Mouse (Mus musculus) thymus, adult 2 months (tissue): ENCODE measurements around the gene Tmem164. TPM values are rescaled to one million over a fixed set of nuclear protein-coding genes. Genes with fewer than 3 reads are reported as not detected.

Source experiments
- DNase-seq: peaks from one replicate; pipeline ENCODE4 v3.0.0; 2021
- H3K27ac ChIP-seq: fragments of 200-500 bp; 2 replicates; pipeline ENCODE4 v1.5.1; 2012; ENCODE audit warnings: low read length, control low read depth; ENCODE audit not compliant: control insufficient read depth, insufficient read depth
- H3K27me3 ChIP-seq: fragments of 200-500 bp; 2 replicates; pipeline ENCODE4 v1.6.1; 2012; ENCODE audit warnings: mild to moderate bottlenecking, low read length, moderate library complexity, mixed read lengths; ENCODE audit not compliant: control insufficient read depth, insufficient read depth
- H3K36me3 ChIP-seq: fragments of 200-500 bp; 2 replicates; pipeline ENCODE4 v1.6.1; 2012; ENCODE audit warnings: mild to moderate bottlenecking, low read length, moderate library complexity; ENCODE audit not compliant: control insufficient read depth, insufficient read depth
- H3K4me1 ChIP-seq: fragments of 200-500 bp; replicated peaks from 2 replicates; pipeline ENCODE4 v1.6.1; 2012; ENCODE audit warnings: low read length; ENCODE audit not compliant: control insufficient read depth, insufficient read depth
- H3K4me3 ChIP-seq: fragments of 200-500 bp; 2 replicates; pipeline ENCODE4 v1.5.1; 2012; ENCODE audit warnings: mild to moderate bottlenecking, low read length, control low read depth, moderate library complexity; ENCODE audit not compliant: control insufficient read depth, insufficient read depth
- CTCF ChIP-seq: fragments of 200-500 bp; IDR thresholded peaks from 2 replicates; pipeline ENCODE4 v1.5.1; 2012; ENCODE audit warnings: mild to moderate bottlenecking, control low read depth, low read length, moderate library complexity, borderline replicate concordance; ENCODE audit not compliant: control insufficient read depth, poor library complexity, insufficient read depth; ENCODE audit errors: extremely low read depth
- POLR2A ChIP-seq: fragments of 200-500 bp; IDR thresholded peaks from 2 replicates; pipeline ENCODE4 v1.6.1; 2012; ENCODE audit warnings: mild to moderate bottlenecking, low read length, control low read depth, moderate library complexity; ENCODE audit not compliant: control insufficient read depth, poor library complexity, insufficient read depth; ENCODE audit errors: extremely low read depth
- WGBS: fragments of 180-500 bp; shearing (Covaris S2); methylation state at CpG from one replicate; pipeline ENCODE4 v1.1.7; 2018; 5-methylcytosine and 5-hydroxymethylcytosine counted together
- polyA plus RNA-seq: library from polyadenylated mRNA; depleted of rRNA; stranded (reverse); fragments of >200 nt; gene quantifications from 2 replicates; pipeline ENCODE4 v1.2.3, GENCODE M21; 2012

Tmem164 gene
- polyA plus RNA-seq, 1 experiment: 44.6 TPM

DNA sequence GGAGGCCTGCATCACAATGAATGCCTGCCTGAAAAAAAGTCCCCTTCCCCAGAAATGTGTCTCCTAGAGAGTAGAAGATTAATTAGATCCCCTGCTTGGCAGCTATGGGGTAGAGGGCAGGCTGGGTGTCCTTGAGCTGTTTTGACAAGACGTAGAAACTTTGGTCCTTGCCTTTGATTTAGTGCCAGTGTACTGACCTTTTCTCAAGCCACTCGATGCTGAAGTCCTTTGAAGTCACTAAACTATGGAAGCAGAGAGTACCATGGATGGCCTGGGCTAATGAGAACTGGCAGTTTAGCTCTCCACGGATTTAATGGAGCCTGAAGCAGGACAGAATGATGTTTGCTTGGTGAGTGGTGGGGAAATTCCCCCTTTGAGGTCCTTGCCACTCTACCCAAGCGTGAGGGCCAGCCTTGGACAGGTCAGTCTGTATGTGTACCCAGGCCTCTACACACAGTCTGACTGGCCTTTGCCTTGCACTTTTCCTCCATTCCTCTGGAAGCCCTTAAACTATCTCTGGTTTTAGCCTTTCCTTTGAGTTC, 112.9 kb downstream of the Tmem164 start:
- H3K27me3 ChIP-seq: no peaks in the 10 kb centered on the region
- H3K27ac ChIP-seq: no peak overlapping the region
- H3K4me3 ChIP-seq: no peak overlapping the region
- no peak for DNase-seq
- no peaks in the 10 kb centered on the region for H3K4me1 ChIP-seq
- 95% methylated on average over 4 of the region's 4 CpGs for WGBS
- no peaks in the 10 kb centered on the region for H3K36me3 ChIP-seq
- TF ChIP-seq CTCF (no peak), POLR2A (no peak)

DNA sequence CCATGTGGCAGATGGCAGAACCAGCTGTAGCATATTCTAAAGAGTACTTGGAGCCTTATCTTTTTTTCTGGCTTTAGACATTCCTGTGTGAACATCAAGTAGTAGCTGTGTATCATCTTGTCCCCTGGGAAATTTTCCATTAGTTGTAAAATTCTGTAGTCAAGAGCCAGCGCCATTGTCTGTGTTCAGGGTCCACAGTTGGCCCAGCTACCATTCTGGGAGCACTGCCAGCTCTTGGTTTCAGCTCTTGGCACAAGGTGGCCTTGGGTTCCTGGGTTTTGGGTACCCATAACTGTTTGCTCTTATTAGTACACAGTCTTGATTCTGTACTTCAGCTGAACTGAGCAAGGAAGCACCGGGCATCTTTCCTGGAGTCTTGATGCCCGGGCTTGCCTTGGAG, 123.4 kb downstream of the Tmem164 start:
- DNase-seq: no peak
- Histone ChIP-seq H3K4me1 (no peaks in the 10 kb centered on the region; the same call in 1 of the 2 replicates), H3K27ac (no peak overlapping the region), H3K36me3 (no peaks in the 10 kb centered on the region), H3K27me3 (no peaks in the 10 kb centered on the region), H3K4me3 (no peak overlapping the region)
- 95% methylated on average over 3 of the region's 3 CpGs for WGBS
- TF ChIP-seq CTCF: no peak
- TF ChIP-seq POLR2A: no peak

DNA sequence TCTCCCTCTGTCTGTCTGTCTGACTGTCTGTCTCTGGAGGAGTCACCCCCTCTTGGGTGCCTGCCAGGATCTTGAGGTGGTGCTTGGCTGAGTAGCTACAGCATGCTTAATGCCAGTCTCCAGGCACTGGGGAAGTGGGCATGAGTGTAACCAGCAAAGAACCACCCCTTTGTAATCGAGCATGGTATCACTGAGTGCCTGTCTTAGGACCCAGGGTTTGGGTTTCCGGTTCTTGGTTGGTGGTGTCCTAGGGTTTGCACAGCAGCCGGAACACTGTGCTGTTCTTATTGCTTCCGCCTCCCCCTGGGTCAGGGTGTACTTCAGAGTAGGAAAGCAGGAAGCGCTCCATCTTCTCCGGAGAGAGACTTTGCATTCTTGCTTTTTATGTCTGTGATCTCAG, 124.9 kb downstream of the Tmem164 start:
- no peaks in the 10 kb centered on the region for H3K36me3 ChIP-seq
- no peaks in the 10 kb centered on the region; the same call in 1 of the 2 replicates for H3K4me1 ChIP-seq
- H3K27ac ChIP-seq: no peak overlapping the region
- no peaks in the 10 kb centered on the region for H3K27me3 ChIP-seq
- WGBS: 60% methylated on average over 6 of the region's 6 CpGs
- no peak for DNase-seq
- TF ChIP-seq POLR2A: no peak
- no peak for TF ChIP-seq CTCF
- no peak overlapping the region; the same call in 1 of the 2 replicates for H3K4me3 ChIP-seq

DNA sequence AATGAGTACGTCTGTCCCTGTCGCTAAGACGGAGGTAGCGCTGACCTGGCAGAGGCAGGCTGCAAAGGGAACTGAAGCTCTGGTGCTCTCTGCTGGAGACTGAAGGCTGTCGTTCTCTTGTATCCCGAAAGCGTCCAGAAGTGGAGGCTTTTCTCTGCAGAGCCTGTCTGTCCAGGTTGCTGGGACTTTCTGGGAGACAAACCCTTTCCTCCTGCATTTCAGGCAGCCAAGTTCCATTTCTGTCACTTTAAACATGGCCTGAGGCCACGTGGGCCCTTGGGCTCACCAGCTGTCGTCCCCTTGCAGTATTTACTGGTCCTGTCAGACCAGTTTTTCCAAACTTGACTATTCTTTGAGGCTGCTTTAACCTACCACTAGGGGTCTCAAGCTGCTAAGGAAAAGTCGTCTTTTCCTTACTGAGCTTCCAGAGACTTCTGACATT, 125.4 kb downstream of the Tmem164 start:
- no peaks in the 10 kb centered on the region for H3K36me3 ChIP-seq
- H3K4me1 ChIP-seq: no peaks in the 10 kb centered on the region; the same call in 1 of the 2 replicates
- WGBS: 75% methylated on average over 10 of the region's 10 CpGs
- DNase-seq: no peak
- TF ChIP-seq CTCF (no peak), POLR2A (no peak)
- no peak overlapping the region; the same call in 1 of the 2 replicates for H3K4me3 ChIP-seq
- H3K27ac ChIP-seq: no peak overlapping the region
- no peaks in the 10 kb centered on the region for H3K27me3 ChIP-seq

DNA sequence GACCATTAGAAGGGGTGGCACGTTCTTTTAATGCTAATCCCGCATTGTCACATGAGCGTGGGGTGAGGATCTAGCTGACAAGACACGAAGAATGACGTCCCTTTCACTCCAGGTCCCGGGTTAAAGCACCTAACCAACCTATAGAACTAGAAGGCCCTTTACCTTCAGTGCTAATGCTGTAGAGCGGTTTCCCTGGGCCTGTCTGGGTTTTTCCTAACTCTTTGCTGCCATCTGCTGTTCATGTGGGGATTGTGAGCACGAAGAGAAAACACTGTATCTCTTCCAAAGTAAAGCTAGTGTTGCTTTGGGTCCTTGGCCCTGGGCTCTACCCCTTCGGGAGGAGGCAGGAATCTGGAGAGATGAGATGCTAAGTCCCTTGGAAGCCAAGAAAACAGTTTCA, 127.2 kb downstream of the Tmem164 start:
- no peak overlapping the region for H3K27ac ChIP-seq
- H3K36me3 ChIP-seq: no peaks in the 10 kb centered on the region
- 70% methylated on average over 9 of the region's 9 CpGs for WGBS
- H3K27me3 ChIP-seq: no peaks in the 10 kb centered on the region
- no peak overlapping the region for H3K4me3 ChIP-seq
- peak; percentile 41 for DNase-seq
- no peak for TF ChIP-seq POLR2A
- TF ChIP-seq CTCF: no peak
- no peaks in the 10 kb centered on the region for H3K4me1 ChIP-seq

DNA sequence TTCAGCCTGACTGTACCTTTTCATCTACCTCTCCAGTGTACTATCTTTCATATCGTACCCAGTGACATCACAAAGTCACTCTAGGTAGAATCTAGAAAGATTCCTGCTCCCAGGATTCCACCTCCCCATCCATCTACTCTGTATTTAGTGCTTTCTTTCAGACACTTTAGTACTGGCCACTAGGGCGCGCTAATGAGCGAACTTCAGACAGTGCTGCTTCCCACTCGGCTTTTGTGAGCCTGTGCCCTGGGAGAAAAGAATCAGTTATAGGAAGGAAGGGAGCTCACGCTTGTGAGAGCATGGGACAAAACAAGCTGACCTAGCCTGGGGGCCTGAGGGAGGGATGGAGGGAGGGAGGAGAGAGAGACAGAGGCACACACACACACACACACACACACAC, 131.9 kb downstream of the Tmem164 start:
- no peaks in the 10 kb centered on the region for H3K4me1 ChIP-seq
- 53% methylated on average over 6 of the region's 6 CpGs for WGBS
- H3K27ac ChIP-seq: no peak overlapping the region
- TF ChIP-seq POLR2A (no peak), CTCF (no peak)
- no peaks in the 10 kb centered on the region for H3K36me3 ChIP-seq
- no peak overlapping the region for H3K4me3 ChIP-seq
- no peak for DNase-seq
- no peaks in the 10 kb centered on the region for H3K27me3 ChIP-seq

DNA sequence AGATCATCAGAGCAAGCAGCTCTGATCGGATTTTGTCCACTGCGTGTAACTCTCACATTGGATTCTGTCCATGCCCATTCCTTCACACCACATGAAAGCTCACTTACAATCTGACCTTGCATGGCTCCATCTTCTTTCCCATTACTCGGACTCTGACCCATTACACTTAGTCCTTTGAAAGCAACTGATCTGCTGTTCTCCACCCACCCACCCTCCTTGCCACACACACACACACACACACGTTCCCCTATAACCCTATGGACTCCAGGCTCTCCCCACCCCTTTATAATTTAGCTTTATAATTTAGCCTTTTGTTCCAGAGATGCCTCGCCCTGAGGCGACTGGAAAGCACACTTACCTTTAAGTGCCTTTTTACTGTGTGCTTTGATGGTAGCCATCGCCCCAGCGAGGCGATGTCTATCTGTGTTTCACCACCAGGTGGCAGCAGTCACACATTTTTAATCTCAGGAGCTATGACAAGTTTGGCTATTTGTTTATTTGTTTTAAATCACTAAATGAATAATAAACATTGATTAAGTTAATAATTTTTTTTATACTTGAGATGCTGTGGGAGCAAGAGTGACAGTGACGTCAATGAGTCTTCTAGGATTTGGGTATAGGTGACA, 137.0 kb downstream of the Tmem164 start:
- no peak overlapping the region for H3K4me3 ChIP-seq
- H3K27ac ChIP-seq: no peak overlapping the region
- H3K36me3 ChIP-seq: no peaks in the 10 kb centered on the region
- DNase-seq: peak; percentile 30
- TF ChIP-seq POLR2A: no peak
- TF ChIP-seq CTCF: no peak
- no peaks in the 10 kb centered on the region for H3K27me3 ChIP-seq
- 64% methylated on average over 10 of the region's 10 CpGs for WGBS
- H3K4me1 ChIP-seq: peaks cover 5% of the 10 kb centered on the region
